Mouse (Mus musculus): ENCODE results near the gene Lpo. TPM values are rescaled to one million over a fixed set of nuclear protein-coding genes. Genes with fewer than 3 reads are reported as not detected.
A peak's percentile ranks its signal among the peaks of the same experiment; 100 is the strongest.

Gene Lpo
- polyA plus RNA-seq, 1 experiment from 2014 or later = not detected

GRCm38 (mm10) chr11:87761806-87762701 is 66.0 kb downstream of the Lpo start:
- 69% methylated on average over 14 of the region's 14 CpGs for WGBS
- peaks cover 36% of the 10 kb centered on the region; the same call in 1 of the 2 replicates for H3K27me3 ChIP-seq (replicated peaks; ENCODE audit: insufficient read depth, low read length)
- ATAC-seq (no peak), DNase-seq (ENCODE audit: low spot score) (no peak)
- no peak overlapping the region for H3K4me2 ChIP-seq (replicated peaks; ENCODE audit: low read depth, low read length)
- TF ChIP-seq EP300 (IDR thresholded peaks at IDR 0.05) = no peak
- TF ChIP-seq CTCF (IDR thresholded peaks at IDR 0.05) = no peak
- peaks cover 4% of the 10 kb centered on the region; the same call in 1 of the 2 replicates for H3K4me1 ChIP-seq (ENCODE audit: insufficient read depth, low read depth, low read length)
- H3K36me3 ChIP-seq (ENCODE audit: insufficient read depth, low read length) = no peaks in the 10 kb centered on the region
- no peak overlapping the region for H3K4me3 ChIP-seq (ENCODE audit: low read depth, low read length)
- no peak overlapping the region for H3K27ac ChIP-seq (ENCODE audit: low read length)
- H3K9ac ChIP-seq (replicated peaks; ENCODE audit: low read depth) = no peak overlapping the region
- no peaks in the 10 kb centered on the region for H3K9me3 ChIP-seq (ENCODE audit: low read length)

- Histone ChIP-seq H3K4me3 (ENCODE audit: low read depth, low read length) (no peak overlapping the region), H3K9me3 (ENCODE audit: low read length) (no peaks in the 10 kb centered on the region), H3K4me1 (ENCODE audit: insufficient read depth, low read depth, low read length) (peaks cover 4% of the 10 kb centered on the region; the same call in 1 of the 2 replicates), H3K9ac (replicated peaks; ENCODE audit: low read depth) (no peak overlapping the region), H3K4me2 (replicated peaks; ENCODE audit: low read depth, low read length) (no peak overlapping the region), H3K36me3 (ENCODE audit: insufficient read depth, low read length) (no peaks in the 10 kb centered on the region), H3K27ac (ENCODE audit: low read length) (no peak overlapping the region), H3K27me3 (replicated peaks; ENCODE audit: insufficient read depth, low read length) (peaks cover 36% of the 10 kb centered on the region; the same call in 1 of the 2 replicates)
- no peak for ATAC-seq
- no peak for DNase-seq (ENCODE audit: low spot score)
- TF ChIP-seq EP300 (IDR thresholded peaks at IDR 0.05) = no peak
- no peak for TF ChIP-seq CTCF (IDR thresholded peaks at IDR 0.05)
- WGBS = 65% methylated on average over 11 of the region's 11 CpGs
These were observed 66.8 kb downstream of the Lpo start for GRCm38 (mm10) chr11:87761181-87761721.

- ATAC-seq (no peak), DNase-seq (ENCODE audit: low spot score) (no peak)
- peaks cover 34% of the 10 kb centered on the region; the same call in 1 of the 2 replicates for H3K27me3 ChIP-seq (replicated peaks; ENCODE audit: insufficient read depth, low read length)
- no peak within 1 kb of the TSS for H3K9ac ChIP-seq (replicated peaks; ENCODE audit: low read depth)
- no peak within 1 kb of the TSS for H3K4me2 ChIP-seq (replicated peaks; ENCODE audit: low read depth, low read length)
- H3K4me3 ChIP-seq (ENCODE audit: low read depth, low read length) = no peak within 1 kb of the TSS
- WGBS = 10% methylated on average over 22 of the region's 23 CpGs
- TF ChIP-seq CTCF (IDR thresholded peaks at IDR 0.05) (no peak), EP300 (IDR thresholded peaks at IDR 0.05) (no peak)
- no peak within 1 kb of the TSS for H3K27ac ChIP-seq (ENCODE audit: low read length)
- H3K36me3 ChIP-seq (ENCODE audit: insufficient read depth, low read length) = no peaks in the 10 kb centered on the region
- H3K4me1 ChIP-seq (ENCODE audit: insufficient read depth, low read depth, low read length) = peaks cover 4% of the 10 kb centered on the region; the same call in 1 of the 2 replicates
- no peaks in the 10 kb centered on the region for H3K9me3 ChIP-seq (ENCODE audit: low read length)
These were observed 67.6 kb downstream of the Lpo start, which contains the start of gene Tspoap1 for GRCm38 (mm10) chr11:87760301-87761081. Gene Tspoap1 (plus strand): TSS chr11:87760541.

GRCm38 (mm10) chr11:87759609-87760005 is 68.5 kb downstream of the Lpo start:
- H3K4me2 ChIP-seq (replicated peaks; ENCODE audit: low read depth, low read length) = no peak overlapping the region
- DNase-seq (ENCODE audit: low spot score) (no peak), ATAC-seq (no peak)
- H3K27me3 ChIP-seq (replicated peaks; ENCODE audit: insufficient read depth, low read length) = peaks cover 27% of the 10 kb centered on the region; the same call in 1 of the 2 replicates
- TF ChIP-seq EP300 (IDR thresholded peaks at IDR 0.05) (no peak), CTCF (IDR thresholded peaks at IDR 0.05) (peak; percentile 45)
- 3% methylated on average over 3 of the region's 3 CpGs for WGBS
- H3K9me3 ChIP-seq (ENCODE audit: low read length) = no peaks in the 10 kb centered on the region
- no peak overlapping the region for H3K27ac ChIP-seq (ENCODE audit: low read length)
- H3K36me3 ChIP-seq (ENCODE audit: insufficient read depth, low read length) = no peaks in the 10 kb centered on the region
- no peak overlapping the region for H3K4me3 ChIP-seq (ENCODE audit: low read depth, low read length)
- peaks cover 4% of the 10 kb centered on the region; the same call in 1 of the 2 replicates for H3K4me1 ChIP-seq (ENCODE audit: insufficient read depth, low read depth, low read length)
- no peak overlapping the region for H3K9ac ChIP-seq (replicated peaks; ENCODE audit: low read depth)

- no peak overlapping the region for H3K4me2 ChIP-seq (replicated peaks; ENCODE audit: low read depth, low read length)
- no peak for DNase-seq (ENCODE audit: low spot score)
- no peaks in the 10 kb centered on the region for H3K9me3 ChIP-seq (ENCODE audit: low read length)
- WGBS = 61% methylated on average over 4 of the region's 4 CpGs
- no peak overlapping the region for H3K27ac ChIP-seq (ENCODE audit: low read length)
- H3K9ac ChIP-seq (replicated peaks; ENCODE audit: low read depth) = no peak overlapping the region
- TF ChIP-seq CTCF (IDR thresholded peaks at IDR 0.05) (no peak), EP300 (IDR thresholded peaks at IDR 0.05) (no peak)
- no peak for ATAC-seq
- peaks cover 4% of the 10 kb centered on the region; the same call in 1 of the 2 replicates for H3K4me1 ChIP-seq (ENCODE audit: insufficient read depth, low read depth, low read length)
- H3K4me3 ChIP-seq (ENCODE audit: low read depth, low read length) = no peak overlapping the region
- no peaks in the 10 kb centered on the region for H3K36me3 ChIP-seq (ENCODE audit: insufficient read depth, low read length)
- H3K27me3 ChIP-seq (replicated peaks; ENCODE audit: insufficient read depth, low read length) = peaks cover 22% of the 10 kb centered on the region; the same call in 1 of the 2 replicates
These were observed 69.0 kb downstream of the Lpo start for GRCm38 (mm10) chr11:87758957-87759608.
